Mouse (Mus musculus) intestine, embryonic 14.5 days (tissue): Measurements from ENCODE around the gene C130026I21Rik. TPM values are rescaled to one million over a fixed set of nuclear protein-coding genes. Genes with fewer than 3 reads are reported as not detected.
"Not testable (repeated sequence)": the region's sequence is repeated elsewhere in the genome, so short reads cannot be mapped to it uniquely, and the experiment has no call there.

Source experiments
- ATAC-seq: fragments of 200-750 bp; cut with Nextera tagmentation; replicated peaks from 2 replicates; pipeline ENCODE4 v1.8.0; 2017; ENCODE audit warnings: low read depth, moderate number of reproducible peaks, moderate TSS enrichment, moderate library complexity; ENCODE audit not compliant: low FRiP score, low TSS enrichment
- DNase-seq: peaks from one replicate; pipeline ENCODE4 v3.0.0-alpha.2; 2018; ENCODE audit warnings: low spot score
- H3K27ac ChIP-seq: fragments of 300-500 bp; sonication (generic); 2 replicates; pipeline ENCODE4 v1.5.1; 2014; ENCODE audit warnings: low read depth, mild to moderate bottlenecking, control low read depth
- H3K27me3 ChIP-seq: fragments of 300-500 bp; sonication (generic); replicated peaks from 2 replicates; pipeline ENCODE4 v1.6.1; 2014; ENCODE audit warnings: low read length, control low read depth; ENCODE audit not compliant: control insufficient read depth, insufficient read depth
- H3K36me3 ChIP-seq: fragments of 300-500 bp; sonication (generic); 2 replicates; pipeline ENCODE4 v1.6.1; 2014; ENCODE audit warnings: low read length, control low read depth; ENCODE audit not compliant: control insufficient read depth, insufficient read depth
- H3K4me1 ChIP-seq: fragments of 300-500 bp; sonication (generic); replicated peaks from 2 replicates; pipeline ENCODE4 v1.6.1; 2014; ENCODE audit warnings: low read length, control low read depth, mixed read lengths; ENCODE audit not compliant: control insufficient read depth, insufficient read depth
- H3K4me2 ChIP-seq: fragments of 300-500 bp; sonication (generic); 2 replicates; pipeline ENCODE4 v1.6.1; 2014; ENCODE audit warnings: low read length
- H3K4me3 ChIP-seq: fragments of 300-500 bp; sonication (generic); 2 replicates; pipeline ENCODE4 v1.5.1; 2014; ENCODE audit warnings: low read depth, low read length, control low read depth, mixed read lengths
- H3K9ac ChIP-seq: fragments of 300-500 bp; sonication (generic); 2 replicates; pipeline ENCODE4 v1.6.1; 2014; ENCODE audit warnings: mild to moderate bottlenecking, low read length
- H3K9me3 ChIP-seq: fragments of 300-500 bp; sonication (generic); 2 replicates; pipeline ENCODE4 v1.6.1; 2016; ENCODE audit warnings: low read length, control low read depth; ENCODE audit not compliant: control insufficient read depth
- WGBS: fragments of 180-500 bp; shearing (Covaris S2); extraction: QIAGEN DNeasy Blood & Tissue Kit; methylation state at CpG from one replicate; pipeline ENCODE4 v1.1.7; 2014; 5-methylcytosine and 5-hydroxymethylcytosine counted together
- polyA plus RNA-seq: library from polyadenylated mRNA; unstranded; fragments of >200 nt; fragmentation: Nextera tagmentation; extraction: Ambion mirVana; gene quantifications from 2 replicates; pipeline ENCODE4 v1.2.1, GENCODE M21; 2014

The C130026I21Rik gene
- polyA plus RNA-seq, 1 experiment from 2014 or later: not detected

GRCm38 (mm10) chr1:85114078-85114477 lies 156.3 kb downstream of the C130026I21Rik start:
- H3K27ac ChIP-seq, H3K4me2 ChIP-seq, H3K4me1 ChIP-seq, DNase-seq, H3K9me3 ChIP-seq, H3K36me3 ChIP-seq, H3K4me3 ChIP-seq, H3K27me3 ChIP-seq, H3K9ac ChIP-seq: not testable (repeated sequence)
- ATAC-seq: 0 out of 2 replicates have a peak, but pooled peaks have one; percentile 50
- 76% methylated on average over 3 of the region's 3 CpGs for WGBS

DNA sequence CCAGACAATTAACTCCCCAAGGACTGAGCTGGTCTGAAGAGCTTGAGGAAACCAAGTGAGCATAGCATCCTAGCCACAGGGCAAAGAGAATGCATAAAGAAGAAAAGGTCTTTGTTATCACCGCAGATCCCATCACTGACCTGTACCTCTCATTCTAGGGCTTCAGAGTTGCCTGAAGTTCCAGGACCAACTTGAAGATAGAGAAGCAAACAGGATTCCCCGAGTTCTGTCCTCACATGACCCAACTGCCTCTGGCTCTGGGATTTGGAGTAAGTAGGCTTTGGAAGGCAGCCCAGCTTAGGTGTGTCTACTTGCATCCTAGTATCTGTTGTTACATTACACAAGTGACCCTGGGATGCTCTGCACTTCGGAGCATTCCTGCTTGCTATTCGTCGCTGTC lies 157.5 kb downstream of the C130026I21Rik start:
- H3K4me1 ChIP-seq, H3K27ac ChIP-seq, H3K4me2 ChIP-seq, H3K4me3 ChIP-seq, H3K9ac ChIP-seq, H3K9me3 ChIP-seq, H3K27me3 ChIP-seq, ATAC-seq, H3K36me3 ChIP-seq, DNase-seq: not testable (repeated sequence)
- 72% methylated on average over 2 of the region's 5 CpGs for WGBS

- not testable (repeated sequence) for H3K9ac ChIP-seq, H3K27ac ChIP-seq, ATAC-seq, H3K4me1 ChIP-seq, H3K9me3 ChIP-seq, H3K4me2 ChIP-seq, DNase-seq, H3K36me3 ChIP-seq, H3K4me3 ChIP-seq, H3K27me3 ChIP-seq
- WGBS: 87% methylated on average over 7 of the region's 7 CpGs
These were observed 158.1 kb downstream of the C130026I21Rik start for GRCm38 (mm10) chr1:85112266-85112665.

GRCm38 (mm10) chr1:85111572-85111971 lies 158.8 kb downstream of the C130026I21Rik start:
- WGBS: 61% methylated on average over 9 of the region's 10 CpGs
- H3K27ac ChIP-seq, H3K9ac ChIP-seq, ATAC-seq, H3K4me1 ChIP-seq, H3K36me3 ChIP-seq, DNase-seq, H3K27me3 ChIP-seq, H3K9me3 ChIP-seq, H3K4me2 ChIP-seq, H3K4me3 ChIP-seq: not testable (repeated sequence)

GRCm38 (mm10) chr1:85110876-85111275 lies 159.5 kb downstream of the C130026I21Rik start:
- not testable (repeated sequence) for H3K36me3 ChIP-seq, H3K4me3 ChIP-seq, H3K9me3 ChIP-seq, H3K9ac ChIP-seq, H3K4me2 ChIP-seq, H3K27me3 ChIP-seq, H3K27ac ChIP-seq, H3K4me1 ChIP-seq, DNase-seq, ATAC-seq
- WGBS: 76% methylated on average over 2 of the region's 3 CpGs

DNA sequence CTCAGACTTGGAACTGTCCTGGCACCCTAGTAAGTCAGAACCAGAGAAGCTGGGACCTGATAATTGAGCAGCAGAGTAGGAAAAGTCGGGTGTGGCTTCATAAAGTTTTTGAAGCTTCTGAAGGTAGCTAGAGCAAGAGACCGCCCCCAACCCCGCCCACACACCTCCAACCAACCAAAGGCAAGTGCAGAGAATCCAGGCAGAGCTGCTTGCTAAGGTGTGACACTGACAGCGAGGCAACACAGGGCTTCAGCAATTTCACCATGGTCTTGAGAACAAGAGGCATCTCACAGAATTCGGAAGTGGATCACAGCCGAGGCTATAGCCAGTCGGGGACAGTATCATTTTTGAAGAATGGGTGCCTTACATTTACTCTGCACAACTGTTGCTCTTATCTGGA lies 160.6 kb downstream of the C130026I21Rik start, which contains the start of gene A530032D15Rik:
A530032D15Rik (minus strand) TSS at position 101 of the 400 bp plus-strand sequence.
- H3K4me2 ChIP-seq, H3K9me3 ChIP-seq, H3K4me3 ChIP-seq, H3K27me3 ChIP-seq, H3K36me3 ChIP-seq, H3K9ac ChIP-seq, H3K4me1 ChIP-seq, ATAC-seq, DNase-seq, H3K27ac ChIP-seq: not testable (repeated sequence)
- WGBS: no CpG with 5 or more reads among the region's 7 CpGs

- H3K4me2 ChIP-seq, H3K27ac ChIP-seq, ATAC-seq, H3K9me3 ChIP-seq, H3K9ac ChIP-seq, H3K36me3 ChIP-seq, DNase-seq, H3K27me3 ChIP-seq, H3K4me1 ChIP-seq, H3K4me3 ChIP-seq: not testable (repeated sequence)
- 76% methylated on average over 5 of the region's 6 CpGs for WGBS
These were observed 164.4 kb downstream of the C130026I21Rik start for GRCm38 (mm10) chr1:85106013-85106412.

DNA sequence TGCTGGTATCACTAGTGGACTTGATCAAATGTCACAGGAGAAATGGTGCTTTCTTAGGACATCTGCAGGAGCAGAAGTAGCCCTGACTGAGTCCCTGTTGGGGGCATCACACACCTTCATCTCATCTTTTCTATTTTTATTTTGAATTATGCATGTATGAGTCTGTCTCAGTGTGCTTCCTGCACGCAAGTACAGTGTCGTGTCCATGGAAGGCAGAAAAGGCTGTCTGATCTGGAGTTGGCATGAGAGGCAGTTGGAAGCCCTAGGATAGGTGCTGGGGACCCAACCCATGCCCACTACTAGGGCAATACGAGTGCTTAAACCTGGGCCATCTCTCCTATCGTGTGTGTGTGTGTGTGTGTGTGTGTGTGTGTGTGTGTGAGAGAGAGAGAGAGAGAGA lies 165.0 kb downstream of the C130026I21Rik start:
- not testable (repeated sequence) for H3K27ac ChIP-seq, H3K9me3 ChIP-seq
- WGBS: 89% methylated on average over 4 of the region's 4 CpGs

DNA sequence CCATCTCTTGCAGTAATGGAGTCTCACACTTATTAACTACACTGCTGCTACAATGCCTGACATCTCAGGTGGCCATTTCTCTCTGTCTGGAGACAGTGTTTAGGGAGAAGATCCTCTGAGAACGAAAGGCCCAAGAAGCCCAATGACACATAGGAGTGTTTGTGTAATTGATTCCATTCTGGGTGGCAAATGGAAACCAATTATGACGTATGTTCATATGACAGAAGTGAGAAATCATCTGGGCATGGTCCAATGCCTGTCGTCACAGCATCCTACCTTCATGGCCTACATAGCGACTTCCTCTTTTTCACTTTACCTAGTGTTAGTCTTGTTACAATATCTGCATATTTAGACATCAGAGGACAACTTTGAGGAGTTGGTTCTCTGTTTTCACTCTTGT lies 168.6 kb downstream of the C130026I21Rik start:
- not testable (repeated sequence) for H3K9me3 ChIP-seq, H3K9ac ChIP-seq, DNase-seq, H3K27ac ChIP-seq, ATAC-seq, H3K36me3 ChIP-seq, H3K4me3 ChIP-seq, H3K4me2 ChIP-seq, H3K27me3 ChIP-seq, H3K4me1 ChIP-seq
- 82% methylated on average over 4 of the region's 4 CpGs for WGBS

More for the DNA sequence above, 165.0 kb downstream of the C130026I21Rik start:
- not testable (repeated sequence) for H3K27me3 ChIP-seq, ATAC-seq, H3K4me3 ChIP-seq, H3K4me2 ChIP-seq, H3K4me1 ChIP-seq, H3K36me3 ChIP-seq, DNase-seq, H3K9ac ChIP-seq
